Mouse (Mus musculus): ENCODE measurements around the gene Ghdc.

- TF ChIP-seq POLR2A (IDR thresholded peaks at IDR 0.05; ENCODE audit: borderline replicate concordance, extremely low read depth, low read depth, low read length) (no peak), CTCF (IDR thresholded peaks at IDR 0.05; ENCODE audit: insufficient read depth, low read length) (no peak)
These were observed 39.8 kb upstream of the Ghdc start for GRCm38 (mm10) chr11:100810516-100810915.

Data from lung, adult 2 months (tissue).